Mouse (Mus musculus): ENCODE results near the gene Rab31.

The Rab31 gene

GRCm38 (mm10) chr17:65771951-65772934 is at the start of gene Rab31:
Gene Rab31 (minus strand): TSS chr17:65772752.
- no peak for DNase-seq (ENCODE audit: low read depth, low spot score)

GRCm38 (mm10) chr17:65820197-65820596 is 47.6 kb upstream of the Rab31 start:
- no peak for DNase-seq (ENCODE audit: low read depth, low spot score)

- no peak for DNase-seq (ENCODE audit: low read depth, low spot score)
Measured at GRCm38 (mm10) chr17:65813763-65814162, 41.2 kb upstream of the Rab31 start.

GRCm38 (mm10) chr17:65811032-65811431 is 38.5 kb upstream of the Rab31 start:
- DNase-seq (ENCODE audit: low read depth, low spot score) = no peak

- no peak for DNase-seq (ENCODE audit: low read depth, low spot score)
Measured at GRCm38 (mm10) chr17:65806416-65806815, 33.9 kb upstream of the Rab31 start.

GRCm38 (mm10) chr17:65805966-65806365 is 33.4 kb upstream of the Rab31 start:
- no peak for DNase-seq (ENCODE audit: low read depth, low spot score)

- no peak for DNase-seq (ENCODE audit: low read depth, low spot score)
Measured at GRCm38 (mm10) chr17:65802026-65802425, 29.5 kb upstream of the Rab31 start.

GRCm38 (mm10) chr17:65800451-65800850 is 27.9 kb upstream of the Rab31 start:
- DNase-seq (ENCODE audit: low read depth, low spot score) = no peak

- no peak for DNase-seq (ENCODE audit: low read depth, low spot score)
Measured at GRCm38 (mm10) chr17:65799353-65799752, 26.8 kb upstream of the Rab31 start.

GRCm38 (mm10) chr17:65798446-65798845 is 25.9 kb upstream of the Rab31 start:
- no peak for DNase-seq (ENCODE audit: low read depth, low spot score)

GRCm38 (mm10) chr17:65796056-65796455 is 23.5 kb upstream of the Rab31 start:
- no peak for DNase-seq (ENCODE audit: low read depth, low spot score)

GRCm38 (mm10) chr17:65794096-65794850 is 21.7 kb upstream of the Rab31 start:
- no peak for DNase-seq (ENCODE audit: low read depth, low spot score)

- no peak for DNase-seq (ENCODE audit: low read depth, low spot score)
Measured at GRCm38 (mm10) chr17:65793307-65793930, 20.9 kb upstream of the Rab31 start.

- DNase-seq (ENCODE audit: low read depth, low spot score) = no peak
Measured at GRCm38 (mm10) chr17:65791161-65791560, 18.6 kb upstream of the Rab31 start.

GRCm38 (mm10) chr17:65789576-65789975 is 17.0 kb upstream of the Rab31 start:
- no peak for DNase-seq (ENCODE audit: low read depth, low spot score)

GRCm38 (mm10) chr17:65788542-65789291 is 16.2 kb upstream of the Rab31 start:
- DNase-seq (ENCODE audit: low read depth, low spot score) = no peak

GRCm38 (mm10) chr17:65787261-65787660 is 14.7 kb upstream of the Rab31 start:
- DNase-seq (ENCODE audit: low read depth, low spot score) = no peak

GRCm38 (mm10) chr17:65786225-65786624 is 13.7 kb upstream of the Rab31 start:
- no peak for DNase-seq (ENCODE audit: low read depth, low spot score)

GRCm38 (mm10) chr17:65785707-65786106 is 13.2 kb upstream of the Rab31 start:
- no peak for DNase-seq (ENCODE audit: low read depth, low spot score)

- no peak for DNase-seq (ENCODE audit: low read depth, low spot score)
Measured at GRCm38 (mm10) chr17:65784610-65785140, 12.1 kb upstream of the Rab31 start.
